Mouse (Mus musculus) ES-E14 (cell line): ENCODE results near the gene Ccn5.

Experiments used
- HCFC1 ChIP-seq: IDR thresholded peaks from 2 replicates; pipeline ENCODE4 v1.6.1; 2012; ENCODE audit warnings: low read length, inconsistent platforms, borderline replicate concordance; ENCODE audit not compliant: insufficient read depth
- ZC3H11A ChIP-seq: IDR thresholded peaks from 2 replicates; pipeline ENCODE4 v1.6.1; 2012; ENCODE audit warnings: low read depth, mild to moderate bottlenecking, inconsistent platforms, low read length, borderline replicate concordance
- ZNF384 ChIP-seq: IDR thresholded peaks from 2 replicates; pipeline ENCODE4 v1.6.1; 2012; ENCODE audit warnings: low read depth, low read length, inconsistent platforms

GRCm38 (mm10) chr2:163783368-163783767 lies 37.3 kb upstream of the Ccn5 start:
- TF ChIP-seq ZC3H11A: no peak
- no peak for TF ChIP-seq ZNF384
- no peak for TF ChIP-seq HCFC1
